Mouse (Mus musculus): ENCODE measurements at regions not wholly inside any gene's neighbourhood (a gene's known extent, or its start where the extent isn't known, plus 50 kb on each side); places are given as distances from the start of the nearest gene placed in this dataset.

GRCm38 (mm10) chr3:143947079-143947937, 257.7 kb downstream of the Lmo4 start:
- no peak for DNase-seq (ENCODE audit: low spot score)

GRCm38 (mm10) chr3:143939068-143939709, 265.8 kb downstream of the Lmo4 start:
- DNase-seq (ENCODE audit: low spot score), result no peak

- DNase-seq (ENCODE audit: low spot score), result no peak
These were observed 279.7 kb downstream of the Lmo4 start for GRCm38 (mm10) chr3:143925322-143925721.

GRCm38 (mm10) chr3:143919744-143920143, 285.3 kb downstream of the Lmo4 start:
- DNase-seq (ENCODE audit: low spot score), result no peak

- DNase-seq (ENCODE audit: low spot score), result no peak
These were observed 290.4 kb downstream of the Lmo4 start for GRCm38 (mm10) chr3:143914341-143915217.

- DNase-seq (ENCODE audit: low spot score), result no peak
These were observed 291.9 kb downstream of the Lmo4 start for GRCm38 (mm10) chr3:143913044-143913574.

GRCm38 (mm10) chr3:143912433-143912832, 292.6 kb downstream of the Lmo4 start:
- no peak for DNase-seq (ENCODE audit: low spot score)

GRCm38 (mm10) chr3:143909341-143909740, 295.7 kb downstream of the Lmo4 start:
- DNase-seq (ENCODE audit: low spot score), result no peak

GRCm38 (mm10) chr3:143903421-143903820, 301.6 kb downstream of the Lmo4 start:
- no peak for DNase-seq (ENCODE audit: low spot score)

GRCm38 (mm10) chr3:143880813-143881212, 324.2 kb downstream of the Lmo4 start:
- DNase-seq (ENCODE audit: low spot score), result no peak

- DNase-seq (ENCODE audit: low spot score), result no peak
These were observed 331.1 kb downstream of the Lmo4 start for GRCm38 (mm10) chr3:143873876-143874275.

- no peak for DNase-seq (ENCODE audit: low spot score)
These were observed 338.5 kb downstream of the Lmo4 start for GRCm38 (mm10) chr3:143866521-143866920.

- DNase-seq (ENCODE audit: low spot score), result no peak
These were observed 339.4 kb downstream of the Lmo4 start for GRCm38 (mm10) chr3:143865626-143866025.

GRCm38 (mm10) chr3:143864490-143864889, 340.5 kb downstream of the Lmo4 start:
- no peak for DNase-seq (ENCODE audit: low spot score)

- no peak for DNase-seq (ENCODE audit: low spot score)
These were observed 342.5 kb downstream of the Lmo4 start for GRCm38 (mm10) chr3:143862531-143862930.

- DNase-seq (ENCODE audit: low spot score), result no peak
These were observed 343.2 kb downstream of the Lmo4 start for GRCm38 (mm10) chr3:143861866-143862265.

- DNase-seq (ENCODE audit: low spot score), result no peak
These were observed 369.3 kb downstream of the Lmo4 start for GRCm38 (mm10) chr3:143835611-143836240.

GRCm38 (mm10) chr3:143834725-143835124, 370.3 kb downstream of the Lmo4 start:
- DNase-seq (ENCODE audit: low spot score), result no peak

- no peak for DNase-seq (ENCODE audit: low spot score)
These were observed 381.6 kb downstream of the Lmo4 start for GRCm38 (mm10) chr3:143823395-143823777.

GRCm38 (mm10) chr3:143822564-143823394, 382.2 kb downstream of the Lmo4 start:
- no peak for DNase-seq (ENCODE audit: low spot score)

- DNase-seq (ENCODE audit: low spot score), result no peak
These were observed 397.5 kb downstream of the Lmo4 start for GRCm38 (mm10) chr3:143807544-143807943.
